Comparison of ENCODE assay signal across 8 mouse cellular contexts in the genomic region with DNA sequence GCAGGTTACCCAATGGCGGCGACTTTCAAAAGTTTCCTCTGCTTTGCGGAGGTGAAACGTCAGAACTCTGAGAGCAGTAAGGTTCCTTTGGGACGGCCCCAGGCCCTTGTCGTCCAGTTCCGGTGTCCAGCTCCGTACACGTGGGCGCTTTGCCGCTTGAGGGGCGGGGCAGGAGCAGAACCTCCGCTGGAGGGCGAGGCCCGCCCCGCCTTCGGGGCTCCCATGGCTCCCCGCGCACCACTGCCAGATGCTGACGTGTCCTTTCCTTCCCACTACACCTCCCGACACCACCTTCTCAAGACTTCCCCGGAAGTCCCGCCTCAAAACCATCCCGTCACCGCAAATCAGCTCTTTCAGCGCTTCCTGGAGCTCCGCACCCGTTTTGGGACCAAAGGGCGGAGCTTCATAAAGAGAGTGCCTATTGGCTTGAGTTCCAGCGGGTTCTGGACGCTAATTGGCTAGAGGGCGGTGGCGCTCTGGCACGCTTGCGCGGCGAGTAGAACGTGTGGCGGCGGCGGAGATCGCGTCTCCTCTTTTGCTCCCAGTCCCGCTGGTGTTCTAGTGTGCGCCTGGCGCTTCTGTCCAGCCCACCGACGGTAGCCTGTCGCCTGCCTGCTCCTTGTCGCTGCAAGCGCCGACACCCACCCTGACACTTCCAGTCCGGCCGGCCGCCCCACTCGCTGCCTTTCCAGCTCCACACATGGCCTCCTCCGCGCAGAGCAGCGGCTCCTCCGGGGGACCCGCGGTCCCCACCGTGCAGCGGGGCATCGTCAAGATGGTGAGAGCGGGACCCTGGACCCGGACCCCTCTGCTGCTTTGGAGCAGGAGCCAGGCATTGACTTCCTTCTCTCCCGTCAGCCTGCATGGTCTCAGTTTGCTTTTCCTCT. TPM values are rescaled to one million over a fixed set of nuclear protein-coding genes. Genes with fewer than 3 reads are reported as not detected.
DNase-seq lines count a peak whose midpoint lies in the region; ATAC-seq lines count a peak whose summit lies in the region.

No protein-coding gene starts in this region.

- peak; percentile 96 for DNase-seq in WW6 (ENCODE audit: low read depth, low spot score)
- peak; percentile 82 to 92 for DNase-seq in cerebellum, postnatal 4 days (ENCODE audit: low spot score in 2 of 2)
- DNase-seq in gastrocnemius, adult 18-20 months (ENCODE audit: low spot score): peak; percentile 100
- peak; percentile 98 to 99 for DNase-seq in left cerebral cortex, adult 18-20 months (ENCODE audit: low spot score in 2 of 2)
- DNase-seq in right cerebral cortex, adult 18-20 months: peak; percentile 100
- DNase-seq in urinary bladder, postnatal 10 days (ENCODE audit: low spot score): peak; percentile 96

- no peaks in the 10 kb centered on the region for H3K9me3 ChIP-seq in hindbrain, embryonic 16.5 days (ENCODE audit: control insufficient read depth, low read length)

- H3K27ac ChIP-seq in hindbrain, embryonic 16.5 days (ENCODE audit: low read depth, low read length): peak overlapping the region; percentile 84
- H3K27ac ChIP-seq in macrophage: peak overlapping the region; percentile 48

- under 1% methylated on average over 63 of the region's 68 CpGs for WGBS in hindbrain, embryonic 16.5 days
- 0% methylated on average over 65 of the region's 68 CpGs for WGBS in macrophage (ENCODE audit: missing documents)

- peak overlapping the region; percentile 88 for H3K9ac ChIP-seq in hindbrain, embryonic 16.5 days (ENCODE audit: low read depth, low read length)

- H3K36me3 ChIP-seq in hindbrain, embryonic 16.5 days (ENCODE audit: control insufficient read depth, insufficient read depth, low read length): no peaks in the 10 kb centered on the region
- H3K36me3 ChIP-seq in macrophage (ENCODE audit: inconsistent target): no peaks in the 10 kb centered on the region

- H3K4me2 ChIP-seq in hindbrain, embryonic 16.5 days (ENCODE audit: low read length): peak overlapping the region; percentile 95

- peak; percentile 99 for ATAC-seq in hindbrain, embryonic 16.5 days

- H3K4me1 ChIP-seq in hindbrain, embryonic 16.5 days (ENCODE audit: control insufficient read depth, insufficient read depth, low read depth, low read length): peaks cover 23% of the 10 kb centered on the region

- peak overlapping the region; percentile 89 for H3K4me3 ChIP-seq in hindbrain, embryonic 16.5 days (ENCODE audit: low read length)
- H3K4me3 ChIP-seq in macrophage (ENCODE audit: inconsistent target): peak overlapping the region; percentile 97

- H3K79me2 ChIP-seq in macrophage (ENCODE audit: inconsistent target): peaks cover 48% of the 10 kb centered on the region

- no peaks in the 10 kb centered on the region for H3K27me3 ChIP-seq in hindbrain, embryonic 16.5 days (replicated peaks; ENCODE audit: control insufficient read depth, insufficient read depth, low read length)

RNA-seq across cellular contexts. Expression of a gene that starts 5.2 kb away (rescaled TPM):
- total RNA-seq in gastrocnemius, adult 18-20 months (2021): 10 to 100 TPM; 45.0 to 49.8 TPM
- 69.7 and 84.6 TPM in 2 replicates for polyA plus RNA-seq in hindbrain, embryonic 16.5 days (2015; fragmentation: Nextera tagmentation; extraction: Ambion mirVana)
- 10 to 100 TPM; 80.5 to 83.0 TPM for total RNA-seq in left cerebral cortex, adult 18-20 months (2021)
- total RNA-seq in macrophage (2018; cell fraction: chromatin; rRNA removed): 100 to 1,000 TPM; 186 to 471 (median 257) TPM
- total RNA-seq in macrophage (2018; cell fraction: cytosol; rRNA removed): 10 to 100 TPM; 58.8 to 99.6 (median 80.6) TPM
- 100 to 1,000 TPM in 24 of 26 experiments, 10 to 100 TPM in 2; 98.9 to 248 (median 144) TPM for total RNA-seq in macrophage (2018; cell fraction: nucleus; rRNA removed)
- polyA plus RNA-seq in macrophage (2018): 64.8 to 85.3 TPM (median 73.9 TPM) in 3 replicates

RNA-seq across cellular contexts. Expression of a gene that starts 31.0 kb away (rescaled TPM):
- total RNA-seq in gastrocnemius, adult 18-20 months (2021): not detected
- 0.29 TPM in 1 of 2 replicates, not detected in the other for polyA plus RNA-seq in hindbrain, embryonic 16.5 days (2015; fragmentation: Nextera tagmentation; extraction: Ambion mirVana)
- not detected for total RNA-seq in left cerebral cortex, adult 18-20 months (2021)
- 1 to 10 TPM in 1 of 26 experiments, not detected in 25; 1.2 TPM for total RNA-seq in macrophage (2018; cell fraction: chromatin; rRNA removed)
- total RNA-seq in macrophage (2018; cell fraction: cytosol; rRNA removed): under 1 TPM in 1 of 26 experiments, not detected in 25; 0.14 TPM
- 1 to 10 TPM in 1 of 26 experiments, not detected in 25; 2.2 TPM for total RNA-seq in macrophage (2018; cell fraction: nucleus; rRNA removed)
- polyA plus RNA-seq in macrophage (2018): not detected in 3 replicates

RNA-seq across cellular contexts. Expression of a gene that starts 51.9 kb away (rescaled TPM):
- 1 to 10 TPM; 6.6 to 7.6 TPM for total RNA-seq in gastrocnemius, adult 18-20 months (2021)
- polyA plus RNA-seq in hindbrain, embryonic 16.5 days (2015; fragmentation: Nextera tagmentation; extraction: Ambion mirVana): 10.4 and 12.6 TPM in 2 replicates
- total RNA-seq in left cerebral cortex, adult 18-20 months (2021): 10 to 100 TPM; 20.2 to 20.7 TPM
- 10 to 100 TPM in 21 of 26 experiments, 1 to 10 TPM in 5; 4.9 to 46.1 (median 17.6) TPM for total RNA-seq in macrophage (2018; cell fraction: chromatin; rRNA removed)
- 10 to 100 TPM in 24 of 26 experiments, 1 to 10 TPM in 2; 8.6 to 24.5 (median 14.6) TPM for total RNA-seq in macrophage (2018; cell fraction: cytosol; rRNA removed)
- total RNA-seq in macrophage (2018; cell fraction: nucleus; rRNA removed): 10 to 100 TPM in 25 of 26 experiments, 1 to 10 TPM in 1; 9.0 to 32.8 (median 20.7) TPM
- 10.6 to 11.9 TPM (median 10.9 TPM) in 3 replicates for polyA plus RNA-seq in macrophage (2018)

RNA-seq across cellular contexts. Expression of a gene that starts 52.5 kb away (rescaled TPM):
- total RNA-seq in gastrocnemius, adult 18-20 months (2021): not detected
- not detected in 2 replicates for polyA plus RNA-seq in hindbrain, embryonic 16.5 days (2015; fragmentation: Nextera tagmentation; extraction: Ambion mirVana)
- not detected for total RNA-seq in left cerebral cortex, adult 18-20 months (2021)
- total RNA-seq in macrophage (2018; cell fraction: chromatin; rRNA removed): under 1 TPM in 4 of 26 experiments, not detected in 22; 0.25 to 0.57 (median 0.45) TPM
- not detected for total RNA-seq in macrophage (2018; cell fraction: cytosol; rRNA removed)
- total RNA-seq in macrophage (2018; cell fraction: nucleus; rRNA removed): under 1 TPM in 2 of 26 experiments, not detected in 24; 0.35 to 1.00 TPM
- polyA plus RNA-seq in macrophage (2018): not detected in 3 replicates

RNA-seq across cellular contexts. Expression of a gene that starts 56.7 kb away (rescaled TPM):
- total RNA-seq in gastrocnemius, adult 18-20 months (2021): 10 to 100 TPM; 68.5 to 70.8 TPM
- polyA plus RNA-seq in hindbrain, embryonic 16.5 days (2015; fragmentation: Nextera tagmentation; extraction: Ambion mirVana): 450 and 472 TPM in 2 replicates
- 100 to 1,000 TPM; 252 TPM for total RNA-seq in left cerebral cortex, adult 18-20 months (2021)
- total RNA-seq in macrophage (2018; cell fraction: chromatin; rRNA removed): 10 to 100 TPM; 14.8 to 96.9 (median 38.8) TPM
- 100 to 1,000 TPM; 128 to 184 (median 157) TPM for total RNA-seq in macrophage (2018; cell fraction: cytosol; rRNA removed)
- total RNA-seq in macrophage (2018; cell fraction: nucleus; rRNA removed): 100 to 1,000 TPM in 6 of 26 experiments, 10 to 100 TPM in 20; 41.5 to 143 (median 77.1) TPM
- 92.9 to 162 TPM (median 155 TPM) in 3 replicates for polyA plus RNA-seq in macrophage (2018)

Comparison
In these comparisons a context has a peak if more than half of its experiments do, and no peak if none do; other contexts are left out.
1. Peak in every context shown above with its lines: DNase-seq, ATAC-seq, H3K4me3 ChIP-seq and H3K27ac ChIP-seq.